Mouse (Mus musculus) embryonic facial prominence, embryonic 15.5 days (tissue): Measurements from ENCODE around the gene Sds. TPM values are rescaled to one million over a fixed set of nuclear protein-coding genes. Genes with fewer than 3 reads are reported as not detected.
"Not testable (repeated sequence)": the region's sequence is repeated elsewhere in the genome, so short reads cannot be mapped to it uniquely, and the experiment has no call there.

ENCODE experiments used
- ATAC-seq: fragments of 200-750 bp; cut with Nextera tagmentation; 2 replicates; pipeline ENCODE4 v1.8.0; 2017; ENCODE audit warnings: low read depth, moderate TSS enrichment; ENCODE audit not compliant: insufficient number of reproducible peaks, low FRiP score, low TSS enrichment
- H3K27ac ChIP-seq: fragments of 300-500 bp; sonication (generic); replicated peaks from 2 replicates; pipeline ENCODE4 v1.5.1; 2015; ENCODE audit warnings: mild to moderate bottlenecking, inconsistent platforms
- H3K27me3 ChIP-seq: fragments of 300-500 bp; sonication (generic); 2 replicates; pipeline ENCODE4 v1.6.1; 2015; ENCODE audit warnings: inconsistent platforms
- H3K36me3 ChIP-seq: fragments of 300-500 bp; sonication (generic); 2 replicates; pipeline ENCODE4 v1.6.1; 2015; ENCODE audit warnings: mild to moderate bottlenecking, inconsistent platforms
- H3K4me1 ChIP-seq: fragments of 300-500 bp; sonication (generic); 2 replicates; pipeline ENCODE4 v1.6.1; 2015; ENCODE audit warnings: inconsistent platforms
- H3K4me2 ChIP-seq: fragments of 300-500 bp; sonication (generic); replicated peaks from 2 replicates; pipeline ENCODE4 v1.6.1; 2015; ENCODE audit warnings: mild to moderate bottlenecking, inconsistent platforms
- H3K4me3 ChIP-seq: fragments of 300-500 bp; sonication (generic); replicated peaks from 2 replicates; pipeline ENCODE4 v1.5.1; 2015; ENCODE audit warnings: mild to moderate bottlenecking, inconsistent platforms
- H3K9ac ChIP-seq: fragments of 300-500 bp; sonication (generic); 2 replicates; pipeline ENCODE4 v1.6.1; 2015; ENCODE audit warnings: inconsistent platforms
- H3K9me3 ChIP-seq: fragments of 300-500 bp; sonication (generic); replicated peaks from 2 replicates; pipeline ENCODE4 v1.6.1; 2016; ENCODE audit warnings: inconsistent platforms
- WGBS: fragments of 180-500 bp; shearing (Covaris S2); methylation state at CpG from one replicate; pipeline ENCODE4 v1.1.7; 2015; 5-methylcytosine and 5-hydroxymethylcytosine counted together
- polyA plus RNA-seq: library from polyadenylated mRNA; unstranded; fragments of >200 nt; fragmentation: Nextera tagmentation; extraction: Ambion mirVana; gene quantifications from 2 replicates; pipeline ENCODE4 v1.2.1, GENCODE M21; 2015

Gene Sds
- polyA plus RNA-seq, 1 experiment from 2014 or later, result not detected

DNA sequence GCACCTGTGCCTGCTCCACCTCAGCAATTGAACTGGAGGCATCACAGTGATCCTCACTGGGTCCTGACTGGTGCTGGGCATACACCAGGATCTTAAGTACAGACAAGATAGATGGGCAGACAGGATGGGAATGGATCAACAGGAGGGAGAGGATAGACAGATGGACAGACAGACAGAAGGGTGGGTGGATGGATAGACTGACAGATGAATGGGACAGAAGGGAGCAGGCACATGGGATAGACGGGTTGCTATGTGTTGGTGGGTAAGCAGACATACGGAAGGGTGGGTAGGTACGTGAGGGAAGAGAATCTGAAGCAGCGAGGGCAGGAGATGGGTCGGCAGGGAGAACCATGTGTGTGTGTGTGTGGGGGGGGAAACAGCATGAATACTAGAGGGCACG lies 17.1 kb downstream of the Sds start:
- ATAC-seq, result no peak
- Histone ChIP-seq H3K27me3 (no peaks in the 10 kb centered on the region), H3K4me1 (no peaks in the 10 kb centered on the region), H3K9ac (no peak overlapping the region), H3K4me2 (no peak overlapping the region), H3K36me3 (peaks cover 25% of the 10 kb centered on the region), H3K9me3 (no peaks in the 10 kb centered on the region), H3K27ac (no peak overlapping the region), H3K4me3 (no peak overlapping the region)
- WGBS, result 89% methylated on average over 6 of the region's 6 CpGs

GRCm38 (mm10) chr5:120493873-120494395 lies 17.6 kb downstream of the Sds start:
- 87% methylated on average over 9 of the region's 9 CpGs for WGBS
- Histone ChIP-seq H3K4me2 (no peak overlapping the region), H3K9me3 (no peaks in the 10 kb centered on the region), H3K27ac (no peak overlapping the region), H3K9ac (no peak overlapping the region), H3K4me1 (no peaks in the 10 kb centered on the region), H3K4me3 (no peak overlapping the region), H3K36me3 (peaks cover 27% of the 10 kb centered on the region), H3K27me3 (no peaks in the 10 kb centered on the region)
- ATAC-seq, result no peak

DNA sequence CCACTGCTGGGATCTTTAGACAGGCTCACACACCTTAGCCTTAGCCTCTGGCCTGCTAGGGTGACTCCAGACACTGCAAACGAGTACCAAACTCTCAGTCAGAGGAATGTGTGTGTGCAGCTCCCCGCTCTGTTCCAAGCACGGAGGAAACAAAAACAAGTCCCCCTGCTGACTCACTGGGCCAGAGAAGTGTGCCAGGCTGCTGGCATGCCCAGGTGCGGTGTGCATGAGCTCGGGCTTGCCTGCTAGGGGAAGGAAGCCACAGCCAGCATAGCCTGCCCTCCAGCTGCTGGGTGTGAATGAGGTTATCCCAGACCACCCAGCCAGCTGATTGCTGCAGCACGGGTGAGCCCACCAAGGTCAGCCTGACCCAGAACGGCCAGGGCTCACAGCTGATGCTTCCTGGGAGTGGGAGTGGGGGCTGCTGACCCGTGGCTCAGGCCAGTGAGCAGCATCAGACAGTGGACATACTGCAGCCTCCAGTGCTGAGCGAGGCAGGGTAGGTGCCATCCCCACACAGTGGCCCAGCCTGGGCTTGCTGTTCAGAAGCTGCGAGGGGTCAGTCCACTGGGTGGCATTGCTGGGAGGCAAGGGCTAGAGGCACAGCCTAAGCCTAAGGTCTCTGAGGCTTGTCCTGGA lies 18.9 kb downstream of the Sds start:
- H3K9ac ChIP-seq, result no peak overlapping the region

DNA sequence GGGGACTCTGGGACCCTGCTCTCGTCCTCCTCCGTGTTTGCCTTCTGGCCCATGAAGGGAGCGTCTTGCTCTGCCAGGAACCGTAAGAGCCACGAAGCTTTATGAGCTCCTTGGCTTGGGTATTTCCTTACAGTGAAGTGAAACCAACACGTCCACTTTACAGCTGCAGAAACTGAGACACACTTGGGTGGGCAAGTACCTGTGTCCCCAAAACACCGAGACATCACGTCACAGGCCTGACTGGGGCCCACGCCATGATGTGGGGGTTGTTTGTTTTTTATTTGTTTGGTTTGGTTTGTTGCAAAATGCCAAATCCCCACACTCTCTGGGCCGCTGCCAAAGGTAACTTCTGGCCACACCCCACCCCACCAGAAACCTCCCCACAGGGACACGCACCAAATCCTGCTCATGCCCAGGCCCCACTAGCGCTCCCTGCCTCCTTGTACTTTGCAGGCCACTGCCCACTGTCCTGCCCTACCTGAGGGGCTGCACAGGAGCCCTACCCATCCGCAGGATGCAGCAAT lies 19.4 kb downstream of the Sds start:
- WGBS, result 82% methylated on average over 13 of the region's 13 CpGs
- no peak overlapping the region for H3K9ac ChIP-seq
- H3K27ac ChIP-seq, result no peak overlapping the region
- H3K36me3 ChIP-seq, result peaks cover 27% of the 10 kb centered on the region
- no peaks in the 10 kb centered on the region for H3K4me1 ChIP-seq
- ATAC-seq, result no peak
- no peaks in the 10 kb centered on the region for H3K27me3 ChIP-seq
- no peak overlapping the region for H3K4me3 ChIP-seq
- H3K4me2 ChIP-seq, result no peak overlapping the region
- no peaks in the 10 kb centered on the region for H3K9me3 ChIP-seq

More for the DNA sequence above, 18.9 kb downstream of the Sds start:
- no peak overlapping the region for H3K27ac ChIP-seq
- peaks cover 27% of the 10 kb centered on the region for H3K36me3 ChIP-seq
- ATAC-seq, result no peak
- no peaks in the 10 kb centered on the region for H3K4me1 ChIP-seq
- no peaks in the 10 kb centered on the region for H3K9me3 ChIP-seq
- H3K4me3 ChIP-seq, result no peak overlapping the region
- no peak overlapping the region for H3K4me2 ChIP-seq
- H3K27me3 ChIP-seq, result no peaks in the 10 kb centered on the region
- 74% methylated on average over 10 of the region's 10 CpGs for WGBS

DNA sequence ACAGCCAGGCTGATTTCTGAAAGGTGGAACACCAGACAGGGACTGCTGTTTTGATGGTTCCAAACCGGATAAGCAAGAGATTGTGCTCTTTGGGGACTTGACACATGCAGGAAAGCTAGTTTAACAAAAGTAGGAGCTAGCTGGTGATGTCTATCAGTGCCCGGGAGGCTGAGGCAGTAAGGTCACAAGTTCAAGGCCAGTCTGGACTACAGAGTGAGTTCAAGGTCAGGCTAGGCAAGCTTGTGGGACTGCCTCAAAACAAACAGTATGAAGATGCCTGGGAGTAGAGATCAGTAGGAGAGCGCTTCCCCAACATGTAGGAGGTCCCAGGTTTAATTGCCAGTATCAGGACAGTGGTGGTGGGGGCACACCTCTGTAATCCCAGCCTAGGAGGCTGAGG lies 20.7 kb downstream of the Sds start:
- Histone ChIP-seq H3K36me3 (peaks cover 27% of the 10 kb centered on the region), H3K9ac (no peak overlapping the region)

GRCm38 (mm10) chr5:120499202-120499601 lies 22.9 kb downstream of the Sds start:
- H3K9me3 ChIP-seq, result no peaks in the 10 kb centered on the region
- peaks cover 17% of the 10 kb centered on the region for H3K4me1 ChIP-seq
- H3K4me3 ChIP-seq, result no peak overlapping the region
- no peak for ATAC-seq
- no peak overlapping the region for H3K9ac ChIP-seq
- H3K27ac ChIP-seq, result no peak overlapping the region
- H3K27me3 ChIP-seq, result no peaks in the 10 kb centered on the region
- H3K36me3 ChIP-seq, result peaks cover 9% of the 10 kb centered on the region; the same call in 1 of the 2 replicates
- 77% methylated on average over 4 of the region's 4 CpGs for WGBS
- no peak overlapping the region for H3K4me2 ChIP-seq

More for the DNA sequence above, 20.7 kb downstream of the Sds start:
- H3K4me2 ChIP-seq, result no peak overlapping the region
- no peak overlapping the region for H3K27ac ChIP-seq
- peaks cover 7% of the 10 kb centered on the region for H3K4me1 ChIP-seq
- H3K27me3 ChIP-seq, result no peaks in the 10 kb centered on the region
- no peaks in the 10 kb centered on the region for H3K9me3 ChIP-seq
- WGBS, result 86% methylated on average over 3 of the region's 3 CpGs
- no peak overlapping the region for H3K4me3 ChIP-seq
- ATAC-seq, result no peak

- 89% methylated on average over 9 of the region's 9 CpGs for WGBS
Observed at GRCm38 (mm10) chr5:120500609-120501008, 24.3 kb downstream of the Sds start.

DNA sequence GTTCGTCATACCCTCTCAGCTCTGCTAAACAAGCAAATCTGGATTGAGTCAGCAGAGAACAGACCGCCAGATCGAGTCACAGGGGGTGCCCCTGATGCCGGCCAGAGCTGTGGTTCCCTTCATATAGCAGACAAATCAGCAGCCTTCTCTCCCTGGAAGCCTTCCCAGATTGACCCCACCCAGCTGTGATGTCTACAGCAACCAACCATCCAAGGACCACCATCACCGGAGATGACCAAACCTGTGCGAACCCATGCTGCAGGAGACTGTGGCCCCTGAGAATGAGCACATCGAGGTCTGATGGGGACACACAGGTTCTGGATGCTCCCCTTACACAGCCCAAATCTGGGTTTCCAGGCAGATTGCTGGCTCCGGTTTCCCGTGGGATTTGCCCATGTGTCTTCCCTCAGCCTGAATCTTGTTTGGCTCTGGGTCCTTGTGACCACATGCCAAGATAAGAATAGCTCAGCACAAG lies 25.9 kb downstream of the Sds start:
- Histone ChIP-seq H3K36me3 (0 out of 2 replicates have a peak, but pooled peaks cover 5% of the 10 kb centered on the region), H3K4me2 (peak overlapping the region; percentile 93), H3K9me3 (no peaks in the 10 kb centered on the region), H3K27ac (no peak overlapping the region), H3K4me3 (peak overlapping the region; percentile 73), H3K9ac (no peak overlapping the region), H3K27me3 (no peaks in the 10 kb centered on the region), H3K4me1 (peaks cover 27% of the 10 kb centered on the region)
- WGBS, result 49% methylated on average over 9 of the region's 9 CpGs
- ATAC-seq, result no peak

More at GRCm38 (mm10) chr5:120500609-120501008, 24.3 kb downstream of the Sds start:
- H3K27ac ChIP-seq, H3K9ac ChIP-seq, H3K36me3 ChIP-seq, ATAC-seq, H3K27me3 ChIP-seq, H3K4me2 ChIP-seq, H3K9me3 ChIP-seq, H3K4me3 ChIP-seq: not testable (repeated sequence)
- peaks cover 22% of the 10 kb centered on the region for H3K4me1 ChIP-seq

- 5% methylated on average over 12 of the region's 12 CpGs for WGBS
- H3K27ac ChIP-seq, result no peak overlapping the region; the same call in 1 of the 2 replicates
- no peak; the same call in 1 of the 2 replicates for ATAC-seq
Observed at GRCm38 (mm10) chr5:120502675-120503143, 26.4 kb downstream of the Sds start.

GRCm38 (mm10) chr5:120503144-120503795 lies 26.9 kb downstream of the Sds start, which contains the start of gene Plbd2:
Gene Plbd2, minus strand, starts transcription at chr5:120503625.
- Histone ChIP-seq H3K27me3 (no peaks in the 10 kb centered on the region), H3K4me2 (peak within 1 kb of the TSS; percentile 93), H3K36me3 (0 out of 2 replicates have a peak, but pooled peaks cover 3% of the 10 kb centered on the region), H3K9me3 (no peaks in the 10 kb centered on the region), H3K4me3 (peak within 1 kb of the TSS; percentile 73), H3K27ac (no peak within 1 kb of the TSS; the same call in 1 of the 2 replicates), H3K4me1 (peaks cover 27% of the 10 kb centered on the region), H3K9ac (peak within 1 kb of the TSS; percentile 71)
- ATAC-seq, result peak; percentile 65
- WGBS, result under 1% methylated on average over 43 of the region's 55 CpGs

More at GRCm38 (mm10) chr5:120502675-120503143, 26.4 kb downstream of the Sds start:
- Histone ChIP-seq H3K9ac (peak overlapping the region; percentile 71), H3K4me3 (peak overlapping the region; percentile 73), H3K4me2 (peak overlapping the region; percentile 93), H3K27me3 (no peaks in the 10 kb centered on the region), H3K4me1 (peaks cover 27% of the 10 kb centered on the region), H3K36me3 (0 out of 2 replicates have a peak, but pooled peaks cover 3% of the 10 kb centered on the region), H3K9me3 (no peaks in the 10 kb centered on the region)

DNA sequence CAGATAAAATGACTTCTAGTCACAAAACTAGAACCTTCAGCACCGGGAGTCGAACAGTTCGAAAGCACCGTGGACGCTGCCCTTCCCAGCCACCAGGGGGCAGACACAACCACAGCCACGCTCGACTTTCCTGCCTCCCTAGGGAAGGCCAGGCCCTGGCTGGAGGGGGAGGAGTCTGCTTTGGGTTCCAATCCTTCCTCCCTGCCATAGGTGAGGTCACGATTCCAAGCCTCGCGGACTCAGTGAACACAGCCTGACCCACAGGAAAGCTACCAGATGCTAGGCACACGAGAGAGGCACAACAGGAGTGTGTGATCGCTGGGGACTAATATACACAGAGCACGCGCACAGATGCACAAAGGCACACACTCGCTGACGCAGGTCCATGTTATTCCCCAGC lies 29.0 kb downstream of the Sds start:
- no peak for ATAC-seq
- Histone ChIP-seq H3K4me3 (0 out of 2 replicates have a peak overlapping the region, but pooled peaks have one; percentile 14), H3K27ac (no peak overlapping the region), H3K9ac (no peak overlapping the region), H3K9me3 (no peaks in the 10 kb centered on the region), H3K36me3 (no peaks in the 10 kb centered on the region), H3K4me1 (peaks cover 29% of the 10 kb centered on the region), H3K27me3 (no peaks in the 10 kb centered on the region), H3K4me2 (peak overlapping the region; percentile 32; the same call in 1 of the 2 replicates)
- WGBS, result 17% methylated on average over 16 of the region's 16 CpGs
